Mouse (Mus musculus) heart, embryonic 12.5 days (tissue): ENCODE results near the gene E2f6. TPM values are rescaled to one million over a fixed set of nuclear protein-coding genes. Genes with fewer than 3 reads are reported as not detected.
A peak's percentile ranks its signal among the peaks of the same experiment; 100 is the strongest.

ENCODE experiments used
- ATAC-seq: fragments of 200-750 bp; cut with Nextera tagmentation; 2 replicates; pipeline ENCODE4 v1.8.0; 2017; ENCODE audit warnings: moderate TSS enrichment, moderate library complexity; ENCODE audit not compliant: insufficient number of reproducible peaks, low FRiP score
- H3K27ac ChIP-seq: fragments of 300-500 bp; sonication (generic); 2 replicates; pipeline ENCODE4 v1.5.1; 2016; ENCODE audit warnings: mild to moderate bottlenecking, moderate library complexity; ENCODE audit not compliant: poor library complexity, severe bottlenecking
- H3K27me3 ChIP-seq: fragments of 300-500 bp; sonication (generic); replicated peaks from 2 replicates; pipeline ENCODE4 v1.6.1; 2016; ENCODE audit warnings: mild to moderate bottlenecking, moderate library complexity
- H3K36me3 ChIP-seq: fragments of 300-500 bp; sonication (generic); 2 replicates; pipeline ENCODE4 v1.6.1; 2016; ENCODE audit warnings: mild to moderate bottlenecking, moderate library complexity
- H3K4me1 ChIP-seq: fragments of 300-500 bp; sonication (generic); replicated peaks from 2 replicates; pipeline ENCODE4 v1.6.1; 2016; ENCODE audit warnings: mild to moderate bottlenecking
- H3K4me2 ChIP-seq: fragments of 300-500 bp; sonication (generic); 2 replicates; pipeline ENCODE4 v1.6.1; 2016; ENCODE audit warnings: mild to moderate bottlenecking, moderate library complexity
- H3K4me3 ChIP-seq: fragments of 300-500 bp; sonication (generic); 2 replicates; pipeline ENCODE4 v1.5.1; 2016; ENCODE audit warnings: mild to moderate bottlenecking
- H3K9ac ChIP-seq: fragments of 300-500 bp; sonication (generic); 2 replicates; pipeline ENCODE4 v1.6.1; 2016; ENCODE audit warnings: mild to moderate bottlenecking, moderate library complexity
- H3K9me3 ChIP-seq: fragments of 300-500 bp; sonication (generic); replicated peaks from 2 replicates; pipeline ENCODE4 v1.6.1; 2016; ENCODE audit warnings: mild to moderate bottlenecking, moderate library complexity
- WGBS: fragments of 180-500 bp; shearing (Covaris S2); methylation state at CpG from one replicate; pipeline ENCODE4 v1.1.7; 2016; 5-methylcytosine and 5-hydroxymethylcytosine counted together
- polyA plus RNA-seq: library from polyadenylated mRNA; unstranded; fragments of >200 nt; fragmentation: Nextera tagmentation; extraction: Ambion mirVana; gene quantifications from 2 replicates; pipeline ENCODE4 v1.2.1, GENCODE M21; 2016

The E2f6 gene
- polyA plus RNA-seq, 1 experiment from 2014 or later: 63.4 TPM

GRCm38 (mm10) chr12:16875678-16876077, 64.9 kb downstream of the E2f6 start:
- WGBS: 58% methylated on average over 7 of the region's 7 CpGs
- Histone ChIP-seq H3K9me3 (no peaks in the 10 kb centered on the region), H3K4me1 (peaks cover 66% of the 10 kb centered on the region), H3K27ac (no peak overlapping the region), H3K27me3 (no peaks in the 10 kb centered on the region), H3K36me3 (no peaks in the 10 kb centered on the region), H3K4me2 (no peak overlapping the region), H3K4me3 (no peak overlapping the region), H3K9ac (no peak overlapping the region)
- no peak for ATAC-seq

- Histone ChIP-seq H3K4me2 (no peak overlapping the region), H3K9me3 (no peaks in the 10 kb centered on the region), H3K9ac (0 out of 2 replicates have a peak overlapping the region, but pooled peaks have one; percentile 34), H3K36me3 (no peaks in the 10 kb centered on the region), H3K4me1 (peaks cover 58% of the 10 kb centered on the region), H3K27ac (no peak overlapping the region; the same call in 1 of the 2 replicates), H3K4me3 (no peak overlapping the region), H3K27me3 (no peaks in the 10 kb centered on the region)
- ATAC-seq: no peak
- 38% methylated on average over 3 of the region's 3 CpGs for WGBS
Measured at GRCm38 (mm10) chr12:16876667-16877066, 65.9 kb downstream of the E2f6 start.

- 37% methylated on average over 5 of the region's 5 CpGs for WGBS
- Histone ChIP-seq H3K36me3 (no peaks in the 10 kb centered on the region), H3K4me1 (peaks cover 56% of the 10 kb centered on the region), H3K27ac (no peak overlapping the region), H3K4me2 (no peak overlapping the region), H3K9me3 (no peaks in the 10 kb centered on the region), H3K4me3 (no peak overlapping the region), H3K27me3 (no peaks in the 10 kb centered on the region), H3K9ac (peak overlapping the region; percentile 34; the same call in 1 of the 2 replicates)
- peak; percentile 40; the same call in 1 of the 2 replicates for ATAC-seq
Measured at GRCm38 (mm10) chr12:16877141-16877540, 66.4 kb downstream of the E2f6 start.

- Histone ChIP-seq H3K27ac (no peak overlapping the region), H3K9ac (no peak overlapping the region), H3K27me3 (no peaks in the 10 kb centered on the region), H3K4me2 (no peak overlapping the region), H3K9me3 (no peaks in the 10 kb centered on the region), H3K36me3 (no peaks in the 10 kb centered on the region), H3K4me3 (no peak overlapping the region), H3K4me1 (peaks cover 61% of the 10 kb centered on the region)
- WGBS: 20% methylated on average over 1 of the region's 1 CpGs
- no peak for ATAC-seq
Measured at GRCm38 (mm10) chr12:16877679-16878078, 66.9 kb downstream of the E2f6 start.

- 68% methylated on average over 1 of the region's 1 CpGs for WGBS
- peaks cover 54% of the 10 kb centered on the region for H3K4me1 ChIP-seq
Measured at GRCm38 (mm10) chr12:16879369-16879768, 68.6 kb downstream of the E2f6 start.

GRCm38 (mm10) chr12:16880077-16880476, 69.3 kb downstream of the E2f6 start:
- H3K4me3 ChIP-seq: no peak overlapping the region
- H3K36me3 ChIP-seq: no peaks in the 10 kb centered on the region
- H3K9me3 ChIP-seq: no peaks in the 10 kb centered on the region
- 76% methylated on average over 4 of the region's 4 CpGs for WGBS
- H3K27ac ChIP-seq: no peak overlapping the region
- no peak overlapping the region for H3K4me2 ChIP-seq
- H3K9ac ChIP-seq: no peak overlapping the region
- H3K27me3 ChIP-seq: no peaks in the 10 kb centered on the region
- no peak for ATAC-seq
- peaks cover 47% of the 10 kb centered on the region for H3K4me1 ChIP-seq

More at GRCm38 (mm10) chr12:16879369-16879768, 68.6 kb downstream of the E2f6 start:
- no peak overlapping the region for H3K9ac ChIP-seq
- H3K27me3 ChIP-seq: no peaks in the 10 kb centered on the region
- H3K4me3 ChIP-seq: no peak overlapping the region
- no peaks in the 10 kb centered on the region for H3K36me3 ChIP-seq
- H3K4me2 ChIP-seq: no peak overlapping the region
- no peak overlapping the region for H3K27ac ChIP-seq
- no peaks in the 10 kb centered on the region for H3K9me3 ChIP-seq
- no peak for ATAC-seq

- Histone ChIP-seq H3K36me3 (no peaks in the 10 kb centered on the region), H3K27me3 (no peaks in the 10 kb centered on the region), H3K4me1 (peaks cover 27% of the 10 kb centered on the region), H3K4me3 (no peak overlapping the region), H3K9me3 (no peaks in the 10 kb centered on the region), H3K27ac (no peak overlapping the region), H3K4me2 (no peak overlapping the region), H3K9ac (no peak overlapping the region)
- no peak for ATAC-seq
- 63% methylated on average over 3 of the region's 3 CpGs for WGBS
Measured at GRCm38 (mm10) chr12:16882442-16882841, 71.7 kb downstream of the E2f6 start.

- Histone ChIP-seq H3K36me3 (no peaks in the 10 kb centered on the region), H3K27me3 (no peaks in the 10 kb centered on the region), H3K4me2 (no peak overlapping the region), H3K4me3 (no peak overlapping the region), H3K27ac (0 out of 2 replicates have a peak overlapping the region, but pooled peaks have one; percentile 28), H3K4me1 (peaks cover 21% of the 10 kb centered on the region), H3K9me3 (no peaks in the 10 kb centered on the region), H3K9ac (no peak overlapping the region)
- 45% methylated on average over 7 of the region's 7 CpGs for WGBS
- no peak for ATAC-seq
Measured at GRCm38 (mm10) chr12:16883111-16883510, 72.3 kb downstream of the E2f6 start.

- Histone ChIP-seq H3K27me3 (no peaks in the 10 kb centered on the region), H3K4me3 (no peak overlapping the region), H3K9ac (no peak overlapping the region), H3K36me3 (no peaks in the 10 kb centered on the region), H3K4me2 (no peak overlapping the region), H3K27ac (no peak overlapping the region), H3K9me3 (no peaks in the 10 kb centered on the region), H3K4me1 (peaks cover 16% of the 10 kb centered on the region)
- no peak for ATAC-seq
- WGBS: 83% methylated on average over 4 of the region's 4 CpGs
Measured at GRCm38 (mm10) chr12:16884534-16884933, 73.8 kb downstream of the E2f6 start.

GRCm38 (mm10) chr12:16886354-16886753, 75.6 kb downstream of the E2f6 start:
- H3K9ac ChIP-seq: no peak overlapping the region
- H3K4me3 ChIP-seq: no peak overlapping the region
- H3K4me1 ChIP-seq: peaks cover 16% of the 10 kb centered on the region
- H3K36me3 ChIP-seq: no peaks in the 10 kb centered on the region
- no peaks in the 10 kb centered on the region for H3K9me3 ChIP-seq
- 81% methylated on average over 6 of the region's 6 CpGs for WGBS
- H3K4me2 ChIP-seq: no peak overlapping the region
- no peak overlapping the region for H3K27ac ChIP-seq
- no peak for ATAC-seq
- H3K27me3 ChIP-seq: no peaks in the 10 kb centered on the region
